Mouse (Mus musculus) left cerebral cortex, postnatal 25 days (tissue): ENCODE results near the gene 2610528A11Rik. TPM values are rescaled to one million over a fixed set of nuclear protein-coding genes. Genes with fewer than 3 reads are reported as not detected.
A peak's percentile ranks its signal among the peaks of the same experiment; 100 is the strongest.
"Not testable (repeated sequence)": the region's sequence is repeated elsewhere in the genome, so short reads cannot be mapped to it uniquely, and the experiment has no call there.

ENCODE experiments used
- DNase-seq, 2 experiments: peaks; one replicate each; pipeline ENCODE4 v3.0.0; 2022; ENCODE audit warnings: low spot score in 2 of 2, mixed read lengths in 1 of 2
- intact Hi-C: fragments of 180-260 bp; cut with DNase I; formaldehyde crosslinking; loops from one replicate; pipeline ENCODE4 v1.15.1; 2025
- total RNA-seq, 2 experiments: library from RNA; stranded (reverse); gene quantifications; 2 replicates each; pipeline ENCODE4 v1.2.3; 2021

Gene 2610528A11Rik
- not detected for total RNA-seq

DNA sequence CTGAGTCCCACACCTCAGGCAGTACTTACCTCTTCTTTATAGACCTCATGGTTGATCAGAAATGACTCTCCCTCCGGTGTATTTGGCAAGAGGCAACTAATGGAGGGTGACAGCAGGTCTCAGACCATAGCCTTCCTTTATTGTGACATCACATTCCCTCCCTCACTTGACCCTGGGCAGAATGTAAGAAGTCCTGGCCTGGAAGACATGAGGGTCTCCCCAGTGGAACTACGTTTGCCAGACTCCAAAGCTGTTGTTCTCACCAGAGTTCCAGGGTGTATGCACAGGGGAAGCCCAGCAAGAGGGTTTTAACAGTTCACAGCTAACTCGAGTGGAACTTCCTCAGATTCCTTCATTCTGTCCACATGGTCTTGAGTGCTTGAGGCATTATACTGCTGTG lies at the start of gene 2610528A11Rik:
Gene 2610528A11Rik (minus strand): TSS at position 101 of the 400 bp plus-strand sequence.
- DNase-seq = no peak
- intact Hi-C loops = no loop called here

GRCm38 (mm10) chr14:37163277-37163956 lies 49.6 kb upstream of the 2610528A11Rik start:
- no peak for DNase-seq
- intact Hi-C loops = no loop called here

GRCm38 (mm10) chr14:37154391-37154790 lies 40.6 kb upstream of the 2610528A11Rik start:
- intact Hi-C loops = no loop called here
- DNase-seq = no peak

GRCm38 (mm10) chr14:37139051-37139710 lies 25.4 kb upstream of the 2610528A11Rik start:
- no peak for DNase-seq
- intact Hi-C loops = loop anchor here (10.0 kb wide), 1 partner anchor 174 kb away; the partner anchor contains the start of gene Ccser2

GRCm38 (mm10) chr14:37137596-37137995 lies 23.8 kb upstream of the 2610528A11Rik start:
- not testable (repeated sequence) for DNase-seq
- intact Hi-C loops = loop anchor here (10.0 kb wide), 1 partner anchor 173 kb away; the partner anchor contains the start of gene Ccser2

- intact Hi-C loops = loop anchor here (10.0 kb wide), 1 partner anchor 171 kb away; the partner anchor contains the start of gene Ccser2
- no peak for DNase-seq
Measured at GRCm38 (mm10) chr14:37136110-37136509, 22.3 kb upstream of the 2610528A11Rik start.

DNA sequence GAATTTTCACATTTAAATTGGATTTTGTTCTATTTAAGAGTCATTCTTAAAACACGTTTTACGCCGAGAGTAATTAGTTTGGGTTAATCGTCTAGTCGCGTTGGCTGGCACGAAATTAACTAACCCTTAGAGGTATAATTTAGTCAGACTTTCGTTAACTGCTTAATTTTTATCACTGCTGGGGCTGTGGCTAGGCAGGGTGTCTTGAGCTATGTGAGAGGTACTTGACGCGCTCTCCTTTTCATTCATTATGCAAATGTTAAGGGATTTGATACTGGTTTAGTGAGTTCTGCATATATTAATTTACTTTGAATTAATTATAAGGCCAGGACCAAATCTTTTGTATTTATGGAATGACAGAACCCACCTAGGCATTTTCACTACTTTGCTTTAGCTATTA lies 21.8 kb upstream of the 2610528A11Rik start:
- DNase-seq = no peak
- intact Hi-C loops = loop anchor here (10.0 kb wide), 1 partner anchor 171 kb away; the partner anchor contains the start of gene Ccser2

DNA sequence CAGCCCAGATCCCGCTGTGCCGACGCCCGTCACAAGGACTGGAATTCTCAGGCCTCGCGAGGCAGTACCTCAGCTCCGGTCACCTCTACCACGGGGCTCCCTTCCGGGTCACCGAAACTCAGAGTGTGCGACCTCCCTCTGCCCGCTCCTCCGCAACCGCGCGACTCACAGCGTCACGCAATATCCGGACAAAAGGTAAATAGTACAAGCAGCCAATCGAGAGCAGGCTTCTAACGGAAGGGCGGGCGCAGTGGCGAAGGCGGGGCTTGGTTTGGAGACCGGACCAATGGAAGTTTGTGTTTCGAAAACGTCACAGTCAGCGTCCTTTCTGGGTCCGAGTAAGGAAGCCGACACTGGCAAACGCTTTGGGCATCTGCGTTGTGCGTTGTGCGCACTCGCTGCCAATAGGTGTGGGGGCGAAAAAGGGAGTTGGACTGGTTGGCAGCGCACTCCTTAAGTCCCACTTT lies 21.3 kb upstream of the 2610528A11Rik start, which contains the start of gene Ghitm:
Gene Ghitm (minus strand): TSS at position 146 of the 467 bp plus-strand sequence.
- peak; percentile 98 to 99 for DNase-seq
- intact Hi-C loops = loop anchor here (10.0 kb wide), 1 partner anchor 170 kb away; the partner anchor contains the start of gene Ccser2

GRCm38 (mm10) chr14:37134304-37135126 lies 20.7 kb upstream of the 2610528A11Rik start:
- intact Hi-C loops = loop anchor here (10.0 kb wide), 1 partner anchor 170 kb away; the partner anchor contains the start of gene Ccser2
- DNase-seq = no peak

DNA sequence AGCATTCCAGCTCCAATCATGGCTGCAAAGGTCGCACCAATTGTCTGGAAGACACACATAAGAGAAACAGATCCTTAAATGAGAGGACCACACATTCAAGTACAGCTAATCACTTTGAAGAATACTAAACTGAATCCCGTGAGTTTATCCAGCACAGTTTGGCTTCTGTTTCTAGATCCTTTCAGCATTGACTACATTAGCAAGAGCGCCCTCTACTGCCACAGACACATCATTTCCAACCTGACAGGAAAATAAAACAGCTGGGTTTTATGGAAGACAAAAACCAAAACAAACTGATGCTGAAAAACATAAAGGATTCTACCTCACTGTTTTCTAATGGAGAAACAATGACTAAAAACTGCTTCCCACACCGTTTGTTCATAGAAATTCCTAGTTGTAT lies 13.8 kb upstream of the 2610528A11Rik start:
- peak; percentile 57 to 64 for DNase-seq
- intact Hi-C loops = loop anchor here (1.0 to 5.0 kb wide), 3 partner anchors 80 to 260 kb away; partner anchors contain the start of gene Rgr

DNA sequence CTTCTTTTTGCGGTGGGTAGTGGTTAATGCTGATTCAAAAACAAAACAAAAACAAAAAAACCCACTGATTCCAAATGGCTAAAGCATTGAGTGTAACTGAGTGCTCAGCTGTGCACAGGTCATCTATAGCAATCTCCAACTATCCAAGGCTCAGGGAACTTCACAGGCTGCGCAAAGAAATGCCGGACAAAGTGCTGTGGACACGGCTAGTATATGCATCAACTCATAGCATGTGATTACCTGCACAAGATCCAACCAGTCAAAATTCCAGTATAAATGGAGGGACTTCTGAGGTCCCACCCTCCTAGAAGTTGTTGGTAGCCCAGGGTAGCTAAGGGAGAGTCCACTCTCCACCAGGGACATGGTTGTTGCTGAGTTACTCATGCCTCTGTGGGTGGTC lies 5.4 kb upstream of the 2610528A11Rik start:
- DNase-seq = no peak
- intact Hi-C loops = no loop called here

GRCm38 (mm10) chr14:37112931-37113330 lies 891 bp downstream of the 2610528A11Rik start:
- intact Hi-C loops = no loop called here
- DNase-seq = no peak

- DNase-seq = no peak
- intact Hi-C loops = no loop called here
Measured at GRCm38 (mm10) chr14:37111371-37111770, 2.5 kb downstream of the 2610528A11Rik start.

DNA sequence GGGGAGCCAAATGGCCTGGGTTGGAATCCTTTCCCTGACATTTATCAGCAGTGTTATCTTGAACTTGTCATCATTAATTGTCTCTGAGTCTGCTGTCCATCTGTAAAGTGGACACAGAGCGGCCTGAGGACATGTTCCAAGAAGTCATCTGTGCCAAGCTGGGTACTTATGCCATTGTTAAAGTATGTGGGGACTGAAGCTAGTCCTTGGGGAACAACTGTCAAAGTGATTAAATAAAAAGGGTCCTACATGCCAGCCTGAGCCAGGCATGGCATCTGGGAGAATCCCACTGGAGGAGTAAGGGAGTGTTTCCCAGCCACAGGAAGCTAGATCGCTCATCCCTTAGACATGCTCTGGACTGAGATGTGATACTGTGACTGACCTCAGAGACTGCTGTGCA lies 3.4 kb downstream of the 2610528A11Rik start:
- no peak for DNase-seq
- intact Hi-C loops = no loop called here

- no peak for DNase-seq
- intact Hi-C loops = no loop called here
Measured at GRCm38 (mm10) chr14:37109975-37110374, 3.8 kb downstream of the 2610528A11Rik start.

DNA sequence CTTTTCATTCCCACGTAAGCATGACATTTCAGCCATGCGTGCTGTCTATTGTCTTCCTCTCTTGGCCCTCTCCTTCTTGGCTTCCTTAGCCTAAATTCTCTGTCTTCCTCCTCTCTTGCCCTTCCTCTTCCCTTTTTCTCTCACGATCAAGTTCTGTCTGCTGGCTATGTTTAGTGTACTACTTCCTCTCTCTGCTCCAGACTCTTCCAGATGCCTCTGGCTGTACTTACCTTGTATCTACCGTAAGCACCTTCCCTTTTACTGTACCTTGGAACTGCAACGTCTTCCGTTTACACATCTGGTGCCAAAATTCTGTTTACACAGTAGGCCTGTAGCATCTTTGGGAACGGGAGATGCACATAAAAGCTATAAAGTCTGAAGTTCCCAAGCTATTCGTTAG lies 4.4 kb downstream of the 2610528A11Rik start:
- intact Hi-C loops = no loop called here
- no peak for DNase-seq

- peak; percentile 18 to 51 for DNase-seq
- intact Hi-C loops = no loop called here
Measured at GRCm38 (mm10) chr14:37105846-37106245, 8.0 kb downstream of the 2610528A11Rik start.

- intact Hi-C loops = no loop called here
- DNase-seq = no peak
Measured at GRCm38 (mm10) chr14:37104747-37105146, 9.1 kb downstream of the 2610528A11Rik start.

DNA sequence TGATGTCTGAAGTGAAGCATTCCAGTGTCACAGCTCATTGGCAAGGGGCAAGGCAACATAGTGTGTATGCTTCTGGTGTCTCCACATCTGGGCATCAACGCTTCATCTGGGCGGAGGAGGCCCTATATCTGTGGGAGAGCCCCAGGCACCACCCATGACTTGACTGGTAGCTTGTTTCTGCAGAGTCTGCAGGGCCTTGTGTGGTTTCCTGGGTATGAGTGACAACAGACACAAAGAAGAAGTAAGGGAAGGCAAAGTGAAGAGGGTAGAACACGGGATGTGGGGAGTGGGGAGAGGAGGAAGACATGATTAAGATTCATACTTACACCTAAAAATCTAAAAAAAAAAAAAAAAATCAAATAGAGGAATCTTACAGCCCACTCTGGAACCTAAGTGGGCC lies 11.3 kb downstream of the 2610528A11Rik start:
- DNase-seq = no peak
- intact Hi-C loops = no loop called here

DNA sequence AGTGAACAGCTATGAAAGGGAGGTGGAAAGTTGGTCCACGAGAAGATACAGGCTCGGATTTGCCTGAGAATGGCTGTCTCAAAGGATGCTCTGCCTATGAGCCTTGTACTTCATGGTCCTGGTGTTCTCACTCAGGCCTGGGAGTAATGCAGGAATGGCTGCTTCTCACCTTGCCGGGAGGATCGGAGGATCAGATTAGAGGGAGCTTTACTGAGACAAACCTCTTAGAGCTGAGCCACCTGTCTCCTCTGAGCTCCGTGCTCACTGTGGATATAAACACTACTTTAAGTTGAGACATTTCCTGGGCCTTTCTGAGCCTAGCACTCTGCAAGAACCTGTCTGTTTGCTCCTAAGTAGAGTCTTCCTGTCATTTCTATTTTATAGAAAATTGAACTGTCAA lies 12.3 kb downstream of the 2610528A11Rik start:
- intact Hi-C loops = no loop called here
- no peak for DNase-seq
